ENCODE assay signal across 19 mouse cellular contexts in the genomic region with DNA sequence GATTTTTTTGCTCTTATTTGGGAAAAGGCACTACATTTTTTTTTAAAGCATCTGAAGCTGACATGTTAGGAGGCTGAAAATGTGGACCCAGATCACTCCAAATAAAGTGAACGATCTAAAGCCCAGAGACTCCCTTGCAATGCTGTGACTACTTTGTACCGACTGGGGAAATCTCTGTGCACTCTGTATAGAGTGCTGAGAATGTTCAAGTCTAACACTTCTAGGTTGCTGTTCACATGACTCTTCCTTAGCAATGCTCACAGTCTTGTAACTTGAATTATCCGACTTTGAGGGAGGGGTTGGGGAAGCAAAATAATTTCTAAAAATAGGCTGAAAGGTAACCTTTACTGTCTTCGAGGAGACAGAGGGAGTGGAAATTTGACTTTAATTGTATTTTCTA.
DNase-seq lines count a peak whose midpoint lies in the region; ATAC-seq and TF ChIP-seq lines count a peak whose summit lies in the region.
"Had no signal": no experiment of that assay in that cellular context is flagged by ENCODE, and none has a peak within 500 bp of the region (broad histone marks: within the 10 kb centered on the region; RNA-seq: fewer than 3 reads in every experiment).

No protein-coding gene starts in this region.

- H3K4me2 ChIP-seq in forebrain, embryonic 13.5 days = no peak overlapping the region
- H3K4me2 ChIP-seq in forebrain, postnatal 0 days (ENCODE audit: low read depth) = no peak overlapping the region
- H3K4me2 ChIP-seq in forebrain, embryonic 15.5 days (replicated peaks) = no peak overlapping the region

- no peaks in the 10 kb centered on the region for H3K36me3 ChIP-seq in forebrain, embryonic 13.5 days (ENCODE audit: poor library complexity, severe bottlenecking)
- H3K36me3 ChIP-seq in forebrain, postnatal 0 days (ENCODE audit: insufficient read depth) = no peaks in the 10 kb centered on the region
- no peaks in the 10 kb centered on the region for H3K36me3 ChIP-seq in forebrain, embryonic 15.5 days
- H3K36me3 ChIP-seq in forebrain, embryonic 10.5 days (replicated peaks) = no peaks in the 10 kb centered on the region
- H3K36me3 ChIP-seq: G1E had no signal

- ATAC-seq in forebrain, embryonic 13.5 days = 0 out of 2 replicates have a peak, but pooled peaks have one; percentile 57
- ATAC-seq in forebrain, postnatal 0 days = no peak
- peak; percentile 53; the same call in 1 of the 2 replicates for ATAC-seq in forebrain, embryonic 15.5 days (replicated peaks)
- ATAC-seq: activated CD4-positive, CD25-positive, alpha-beta regulatory T cell, adult 4 months; CD4-positive, CD25-positive, alpha-beta regulatory T cell, adult 4 months; Patski had no signal

- WGBS in forebrain, embryonic 13.5 days = 81% methylated on average over 4 of the region's 4 CpGs
- 76% methylated on average over 4 of the region's 4 CpGs for WGBS in forebrain, postnatal 0 days
- 71% methylated on average over 4 of the region's 4 CpGs for WGBS in forebrain, embryonic 15.5 days
- 86% methylated on average over 4 of the region's 4 CpGs for WGBS in forebrain, embryonic 10.5 days

- no peak overlapping the region for H3K4me3 ChIP-seq in forebrain, embryonic 13.5 days
- no peak overlapping the region for H3K4me3 ChIP-seq in forebrain, postnatal 0 days (ENCODE audit: low read depth, low read length)
- H3K4me3 ChIP-seq in forebrain, embryonic 15.5 days = no peak overlapping the region
- H3K4me3 ChIP-seq in forebrain, embryonic 10.5 days = no peak overlapping the region

- H3K4me1 ChIP-seq in forebrain, embryonic 13.5 days = no peaks in the 10 kb centered on the region
- no peaks in the 10 kb centered on the region for H3K4me1 ChIP-seq in forebrain, postnatal 0 days (ENCODE audit: insufficient read depth)
- 0 out of 2 replicates have a peak, but pooled peaks cover 4% of the 10 kb centered on the region for H3K4me1 ChIP-seq in forebrain, embryonic 15.5 days
- no peaks in the 10 kb centered on the region for H3K4me1 ChIP-seq in forebrain, embryonic 10.5 days

- DNase-seq in forebrain, postnatal 0 days = no peak
- DNase-seq in forebrain, embryonic 10.5 days (ENCODE audit: extremely low spot score, low spot score) = no peak
- DNase-seq: adrenal gland, adult 2 months; adrenal gland, adult 8-10 months; adrenal gland, postnatal 10 days; adrenal gland, postnatal 14 days; adrenal gland, postnatal 25 days; adrenal gland, postnatal 36 days; B cell, adult 2 months; cerebellum, adult 11 months; cerebellum, adult 11-12 months; cerebellum, adult 18-20 months had no signal

- TF ChIP-seq CTCF in forebrain, postnatal 0 days (IDR thresholded peaks at IDR 0.05; ENCODE audit: low read depth) = no peak

- H3K27ac ChIP-seq in forebrain, embryonic 13.5 days = no peak overlapping the region
- H3K27ac ChIP-seq in forebrain, postnatal 0 days (ENCODE audit: low read depth, low read length) = no peak overlapping the region
- H3K27ac ChIP-seq in forebrain, embryonic 15.5 days (replicated peaks) = no peak overlapping the region
- H3K27ac ChIP-seq in forebrain, embryonic 10.5 days = no peak overlapping the region

- no peak overlapping the region for H3K9ac ChIP-seq in forebrain, embryonic 13.5 days
- H3K9ac ChIP-seq in forebrain, postnatal 0 days = no peak overlapping the region
- no peak overlapping the region for H3K9ac ChIP-seq in forebrain, embryonic 15.5 days (replicated peaks)

- H3K27me3 ChIP-seq in forebrain, embryonic 13.5 days = no peaks in the 10 kb centered on the region
- H3K27me3 ChIP-seq in forebrain, postnatal 0 days (ENCODE audit: insufficient read depth, low read length) = no peaks in the 10 kb centered on the region
- H3K27me3 ChIP-seq in forebrain, embryonic 15.5 days = no peaks in the 10 kb centered on the region
- H3K27me3 ChIP-seq in forebrain, embryonic 10.5 days (ENCODE audit: poor library complexity, severe bottlenecking) = no peaks in the 10 kb centered on the region
- H3K27me3 ChIP-seq: CH12.LX had no signal

- no peaks in the 10 kb centered on the region for H3K9me3 ChIP-seq in forebrain, embryonic 13.5 days (replicated peaks)
- no peaks in the 10 kb centered on the region for H3K9me3 ChIP-seq in forebrain, postnatal 0 days (ENCODE audit: low read length)
- no peaks in the 10 kb centered on the region for H3K9me3 ChIP-seq in forebrain, embryonic 15.5 days
- no peaks in the 10 kb centered on the region for H3K9me3 ChIP-seq in forebrain, embryonic 10.5 days
- H3K9me3 ChIP-seq: G1E had no signal
